In the genomic region with DNA sequence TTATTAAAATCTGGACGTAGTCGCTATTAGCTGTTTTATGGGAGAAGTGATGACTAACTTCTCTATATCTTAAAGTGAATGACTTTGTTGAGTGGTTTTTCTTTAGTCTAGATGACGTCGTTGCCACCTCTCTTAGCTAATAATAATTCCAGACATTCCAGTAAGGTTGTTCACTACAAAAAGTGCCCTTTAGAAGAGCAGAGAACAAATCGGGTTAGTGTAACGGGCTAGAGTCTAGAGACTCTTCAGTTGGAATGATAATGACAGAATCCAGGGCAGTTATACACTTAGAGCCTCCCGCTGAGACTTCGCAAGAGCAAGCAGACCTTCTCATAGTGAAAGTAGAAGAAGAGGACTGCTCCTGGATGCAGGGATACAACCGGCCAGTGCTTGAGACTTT, we compare ENCODE assay signal across 8 mouse cellular contexts. TPM values are rescaled to one million over a fixed set of nuclear protein-coding genes. Genes with fewer than 3 reads are reported as not detected.
A peak's percentile ranks its signal among the peaks of the same experiment; 100 is the strongest.
DNase-seq lines count a peak whose midpoint lies in the region; ATAC-seq and TF ChIP-seq lines count a peak whose summit lies in the region.

No protein-coding gene starts in this region.

- intact Hi-C loops in left cerebral cortex, postnatal 14 days (cut with DNase I): loop anchor here (2.0 kb wide), 1 partner anchor 26 kb away; the partner anchor contains the start of gene Zfp655

- no peaks in the 10 kb centered on the region for H3K9me3 ChIP-seq in embryonic facial prominence, embryonic 13.5 days
- no peaks in the 10 kb centered on the region for H3K9me3 ChIP-seq in limb, embryonic 10.5 days (replicated peaks)
- H3K9me3 ChIP-seq in neural tube, embryonic 12.5 days: no peaks in the 10 kb centered on the region

- peak overlapping the region; percentile 96 for H3K27ac ChIP-seq in layer of hippocampus, adult 2 months
- 0 out of 2 replicates have a peak overlapping the region, but pooled peaks have one; percentile 22 for H3K27ac ChIP-seq in embryonic facial prominence, embryonic 13.5 days
- H3K27ac ChIP-seq in limb, embryonic 10.5 days: no peak overlapping the region; the same call in 1 of the 2 replicates
- H3K27ac ChIP-seq in neural tube, embryonic 12.5 days: no peak overlapping the region

- H3K4me1 ChIP-seq in embryonic facial prominence, embryonic 13.5 days: peaks cover 23% of the 10 kb centered on the region
- H3K4me1 ChIP-seq in limb, embryonic 10.5 days: peaks cover 20% of the 10 kb centered on the region
- peaks cover 20% of the 10 kb centered on the region for H3K4me1 ChIP-seq in neural tube, embryonic 12.5 days

- peak overlapping the region; percentile 74 for H3K4me3 ChIP-seq in layer of hippocampus, adult 2 months
- H3K4me3 ChIP-seq in embryonic facial prominence, embryonic 13.5 days: peak overlapping the region; percentile 59
- peak overlapping the region; percentile 68 for H3K4me3 ChIP-seq in limb, embryonic 10.5 days
- H3K4me3 ChIP-seq in neural tube, embryonic 12.5 days: peak overlapping the region; percentile 55

- peaks cover 26% of the 10 kb centered on the region for H3K36me3 ChIP-seq in embryonic facial prominence, embryonic 13.5 days
- peaks cover 32% of the 10 kb centered on the region for H3K36me3 ChIP-seq in limb, embryonic 10.5 days
- H3K36me3 ChIP-seq in neural tube, embryonic 12.5 days: peaks cover 14% of the 10 kb centered on the region

- DNase-seq in layer of hippocampus, adult 2 months (ENCODE audit: low spot score in 2 of 2): no peak
- no peak for DNase-seq in layer of hippocampus, adult 11-12 months (ENCODE audit: low spot score)
- DNase-seq in limb, embryonic 10.5 days (ENCODE audit: low spot score): no peak
- DNase-seq in left cerebral cortex, postnatal 14 days (ENCODE audit: low spot score in 2 of 2): no peak
- no peak for DNase-seq in kidney, adult 11 months
- DNase-seq in adrenal gland, postnatal 4 days (ENCODE audit: low spot score in 2 of 2): no peak

- WGBS in embryonic facial prominence, embryonic 13.5 days: 26% methylated on average over 9 of the region's 9 CpGs
- 22% methylated on average over 9 of the region's 9 CpGs for WGBS in limb, embryonic 10.5 days
- 24% methylated on average over 9 of the region's 9 CpGs for WGBS in neural tube, embryonic 12.5 days

- no peaks in the 10 kb centered on the region for H3K27me3 ChIP-seq in embryonic facial prominence, embryonic 13.5 days
- H3K27me3 ChIP-seq in limb, embryonic 10.5 days (ENCODE audit: low read depth, poor library complexity, severe bottlenecking): no peaks in the 10 kb centered on the region
- no peaks in the 10 kb centered on the region for H3K27me3 ChIP-seq in neural tube, embryonic 12.5 days (replicated peaks)

- H3K9ac ChIP-seq in embryonic facial prominence, embryonic 13.5 days: peak overlapping the region; percentile 65
- H3K9ac ChIP-seq in neural tube, embryonic 12.5 days: peak overlapping the region; percentile 29; the same call in 1 of the 2 replicates

- no peak for ATAC-seq in embryonic facial prominence, embryonic 13.5 days (ENCODE audit: insufficient number of reproducible peaks, insufficient read depth, low FRiP score, low TSS enrichment, low read depth)
- ATAC-seq in neural tube, embryonic 12.5 days (ENCODE audit: low FRiP score, low read depth): no peak

- TF ChIP-seq CTCF in layer of hippocampus, adult 2 months (conservative IDR thresholded peaks at IDR 0.05): no peak

- H3K4me2 ChIP-seq in embryonic facial prominence, embryonic 13.5 days: peak overlapping the region; percentile 59
- peak overlapping the region; percentile 62 for H3K4me2 ChIP-seq in neural tube, embryonic 12.5 days (replicated peaks)

RNA-seq across cellular contexts. Expression of gene Zkscan5, which starts 0.7 kb away (rescaled TPM):
- 10 to 100 TPM; 11.3 to 12.2 TPM for total RNA-seq in layer of hippocampus, adult 2 months (2021)
- polyA plus RNA-seq in embryonic facial prominence, embryonic 13.5 days (2015; fragmentation: Nextera tagmentation; extraction: Ambion mirVana): 18.0 and 18.2 TPM in 2 replicates
- 16.2 and 20.9 TPM in 2 replicates for polyA plus RNA-seq in limb, embryonic 10.5 days (2016; fragmentation: Nextera tagmentation; extraction: Ambion mirVana)
- 17.5 and 19.2 TPM in 2 replicates for polyA plus RNA-seq in neural tube, embryonic 12.5 days (2016; fragmentation: Nextera tagmentation; extraction: Ambion mirVana)
- total RNA-seq in left cerebral cortex, postnatal 14 days (2021): 10 to 100 TPM; 11.7 to 12.3 TPM
- total RNA-seq in adrenal gland, postnatal 4 days (2021): 10 to 100 TPM; 16.2 to 16.8 TPM

RNA-seq across cellular contexts. Expression of gene Zkscan14, which starts 3.4 kb away (rescaled TPM):
- 10 to 100 TPM; 11.6 to 12.9 TPM for total RNA-seq in layer of hippocampus, adult 2 months (2021)
- 11.2 and 11.9 TPM in 2 replicates for polyA plus RNA-seq in embryonic facial prominence, embryonic 13.5 days (2015; fragmentation: Nextera tagmentation; extraction: Ambion mirVana)
- polyA plus RNA-seq in limb, embryonic 10.5 days (2016; fragmentation: Nextera tagmentation; extraction: Ambion mirVana): 6.6 and 7.3 TPM in 2 replicates
- 12.7 and 13.0 TPM in 2 replicates for polyA plus RNA-seq in neural tube, embryonic 12.5 days (2016; fragmentation: Nextera tagmentation; extraction: Ambion mirVana)
- total RNA-seq in left cerebral cortex, postnatal 14 days (2021): 10 to 100 TPM in 1 of 2 experiments, 1 to 10 TPM in 1; 9.2 to 10.4 TPM
- 10 to 100 TPM; 14.0 to 14.7 TPM for total RNA-seq in adrenal gland, postnatal 4 days (2021)

RNA-seq across cellular contexts. Expression of gene Atp5j2, which starts 13.2 kb away (rescaled TPM):
- total RNA-seq in layer of hippocampus, adult 2 months (2021): 100 to 1,000 TPM; 238 to 257 TPM
- 668 and 696 TPM in 2 replicates for polyA plus RNA-seq in embryonic facial prominence, embryonic 13.5 days (2015; fragmentation: Nextera tagmentation; extraction: Ambion mirVana)
- 530 and 569 TPM in 2 replicates for polyA plus RNA-seq in limb, embryonic 10.5 days (2016; fragmentation: Nextera tagmentation; extraction: Ambion mirVana)
- polyA plus RNA-seq in neural tube, embryonic 12.5 days (2016; fragmentation: Nextera tagmentation; extraction: Ambion mirVana): 538 and 555 TPM in 2 replicates
- 100 to 1,000 TPM; 280 to 283 TPM for total RNA-seq in left cerebral cortex, postnatal 14 days (2021)
- 100 to 1,000 TPM; 367 to 390 TPM for total RNA-seq in adrenal gland, postnatal 4 days (2021)

RNA-seq across cellular contexts. Expression of gene Zfp655, which starts 26.5 kb away (rescaled TPM):
- total RNA-seq in layer of hippocampus, adult 2 months (2021): 10 to 100 TPM; 27.5 to 28.4 TPM
- 33.7 and 36.2 TPM in 2 replicates for polyA plus RNA-seq in embryonic facial prominence, embryonic 13.5 days (2015; fragmentation: Nextera tagmentation; extraction: Ambion mirVana)
- polyA plus RNA-seq in limb, embryonic 10.5 days (2016; fragmentation: Nextera tagmentation; extraction: Ambion mirVana): 26.0 and 31.2 TPM in 2 replicates
- 39.7 and 41.7 TPM in 2 replicates for polyA plus RNA-seq in neural tube, embryonic 12.5 days (2016; fragmentation: Nextera tagmentation; extraction: Ambion mirVana)
- total RNA-seq in left cerebral cortex, postnatal 14 days (2021): 10 to 100 TPM; 23.9 to 26.1 TPM
- total RNA-seq in adrenal gland, postnatal 4 days (2021): 10 to 100 TPM; 48.1 to 53.2 TPM

RNA-seq across cellular contexts. Expression of gene Cpsf4, which starts 38.0 kb away (rescaled TPM):
- total RNA-seq in layer of hippocampus, adult 2 months (2021): 10 to 100 TPM; 24.8 to 24.9 TPM
- polyA plus RNA-seq in embryonic facial prominence, embryonic 13.5 days (2015; fragmentation: Nextera tagmentation; extraction: Ambion mirVana): 52.1 and 58.7 TPM in 2 replicates
- 90.8 and 93.9 TPM in 2 replicates for polyA plus RNA-seq in limb, embryonic 10.5 days (2016; fragmentation: Nextera tagmentation; extraction: Ambion mirVana)
- polyA plus RNA-seq in neural tube, embryonic 12.5 days (2016; fragmentation: Nextera tagmentation; extraction: Ambion mirVana): 58.5 and 59.5 TPM in 2 replicates
- 10 to 100 TPM; 24.0 to 24.2 TPM for total RNA-seq in left cerebral cortex, postnatal 14 days (2021)
- 10 to 100 TPM; 28.0 to 29.0 TPM for total RNA-seq in adrenal gland, postnatal 4 days (2021)

Comparison
In these comparisons a context has a peak if more than half of its experiments do, and no peak if none do; other contexts are left out.
1. H3K27ac ChIP-seq: peak in layer of hippocampus, adult 2 months (single experiment) and embryonic facial prominence, embryonic 13.5 days (single experiment); none in limb, embryonic 10.5 days (single experiment) and neural tube, embryonic 12.5 days (single experiment).
2. Peak in every context shown above with its lines, with median percentiles within 50 percentile points of each other: H3K4me3 ChIP-seq.